Mouse (Mus musculus) CH12.LX (cell line): Measurements from ENCODE around the gene Sergef.
A peak's percentile ranks its signal among the peaks of the same experiment; 100 is the strongest.

Experiments used
- CHD2 ChIP-seq: IDR thresholded peaks from 2 replicates; pipeline ENCODE4 v1.6.1; 2011; ENCODE audit warnings: low read length, improper control_type of control experiment
- CTCF ChIP-seq, 2 experiments: IDR thresholded peaks in 1 of 2; conservative IDR thresholded peaks in 1 of 2; 2 replicates each; pipeline ENCODE4 v1.5.1; 2011 to 2012; ENCODE audit warnings: low read depth in 2 of 2, low read length in 2 of 2, improper control_type of control experiment in 1 of 2, inconsistent platforms in 1 of 2, mild to moderate bottlenecking in 1 of 2, moderate library complexity in 1 of 2
- EP300 ChIP-seq: IDR thresholded peaks from 2 replicates; pipeline ENCODE4 v1.6.1; 2011; ENCODE audit warnings: low read length, improper control_type of control experiment
- MAX ChIP-seq: IDR thresholded peaks from 2 replicates; pipeline ENCODE4 v1.6.1; 2011; ENCODE audit warnings: low read length, improper control_type of control experiment
- MXI1 ChIP-seq: IDR thresholded peaks from 2 replicates; pipeline ENCODE4 v1.6.1; 2011; ENCODE audit warnings: mild to moderate bottlenecking, low read depth, low read length, improper control_type of control experiment

DNA sequence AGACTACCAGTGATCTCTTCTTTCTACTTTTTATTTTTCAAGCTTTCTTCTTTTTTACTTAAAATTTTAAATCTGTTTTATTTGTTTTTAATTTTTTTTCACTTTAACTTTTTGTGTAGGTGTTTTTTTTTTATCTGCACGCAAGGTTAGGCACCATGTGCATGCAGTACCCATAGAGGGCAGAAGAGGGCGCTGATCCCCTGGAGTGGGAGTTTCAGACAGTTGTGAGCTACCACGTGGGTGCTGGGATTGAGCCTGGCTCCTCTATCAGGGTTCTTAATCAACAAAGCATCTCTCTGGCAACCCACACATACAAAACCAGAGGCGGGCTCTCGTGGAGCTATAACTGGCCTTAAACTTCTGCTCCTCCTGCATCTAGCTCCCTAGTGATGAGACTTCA lies 123.6 kb downstream of the Sergef start:
- TF ChIP-seq CHD2: no peak
- TF ChIP-seq MAX: no peak
- peak in 1 of 2 experiments; percentile 44; a peak in 2 of 4 replicates for TF ChIP-seq CTCF (conservative IDR thresholded peaks at IDR 0.05 in 1 of 2, IDR thresholded peaks at IDR 0.05 in 1 of 2; ENCODE audit: low read depth in 2 of 2, low read length in 2 of 2)
- no peak for TF ChIP-seq MXI1
- no peak for TF ChIP-seq EP300
